Mouse (Mus musculus) MEL (cell line): ENCODE results near the gene Zmiz1. TPM values are rescaled to one million over a fixed set of nuclear protein-coding genes. Genes with fewer than 3 reads are reported as not detected.

Source experiments
- DNase-seq: peaks from one replicate; pipeline ENCODE4 v3.0.0; 2011; ENCODE audit warnings: low read depth, low spot score
- H3K27ac ChIP-seq: 2 replicates; pipeline ENCODE4 v1.5.1; 2012; ENCODE audit warnings: low read depth, mild to moderate bottlenecking, control low read depth, low read length, moderate library complexity; ENCODE audit not compliant: control insufficient read depth
- H3K27me3 ChIP-seq, 2 experiments: fragments of 150-350 bp in 1 of 2; sonication (generic) in 1 of 2; 2 replicates each; pipeline ENCODE4 v1.6.1; 2012; ENCODE audit warnings: low read length in 2 of 2, mild to moderate bottlenecking in 2 of 2, improper control_type of control experiment in 1 of 2, moderate library complexity in 1 of 2; ENCODE audit not compliant: insufficient read depth in 2 of 2, control insufficient read depth in 1 of 2
- H3K36me3 ChIP-seq, 2 experiments: 2 replicates each; pipeline ENCODE4 v1.6.1; 2012 to 2014; ENCODE audit warnings: low read length in 2 of 2, improper control_type of control experiment in 1 of 2, inconsistent platforms in 1 of 2, mild to moderate bottlenecking in 1 of 2; ENCODE audit not compliant: insufficient read depth in 2 of 2, control insufficient read depth in 1 of 2
- H3K4me1 ChIP-seq, 2 experiments: fragments of 150-350 bp in 1 of 2; sonication (generic) in 1 of 2; 2 replicates each; pipeline ENCODE4 v1.6.1; 2012; ENCODE audit warnings: low read length in 2 of 2, improper control_type of control experiment in 1 of 2, mild to moderate bottlenecking in 1 of 2; ENCODE audit not compliant: insufficient read depth in 2 of 2, control insufficient read depth in 1 of 2
- H3K4me3 ChIP-seq, 2 experiments: fragments of 150-350 bp in 1 of 2; sonication (generic) in 1 of 2; 2 replicates each; pipeline ENCODE4 v1.5.1; 2012; ENCODE audit warnings: low read depth in 2 of 2, low read length in 2 of 2, mild to moderate bottlenecking in 2 of 2, moderate library complexity in 2 of 2, control low read depth in 1 of 2, improper control_type of control experiment in 1 of 2; ENCODE audit not compliant: control insufficient read depth in 1 of 2, insufficient read depth in 1 of 2
- H3K79me2 ChIP-seq: 2 replicates; pipeline ENCODE4 v1.6.1; 2012; ENCODE audit warnings: mild to moderate bottlenecking, low read length, moderate library complexity; ENCODE audit not compliant: control insufficient read depth, poor library complexity, insufficient read depth
- H3K9ac ChIP-seq: 2 replicates; pipeline ENCODE4 v1.6.1; 2012; ENCODE audit warnings: low read depth, mild to moderate bottlenecking, control low read depth, low read length, moderate library complexity; ENCODE audit not compliant: control insufficient read depth, poor library complexity, severe bottlenecking
- H3K9me3 ChIP-seq: fragments of 150-350 bp; sonication (generic); replicated peaks from 2 replicates; pipeline ENCODE4 v1.6.1; 2012; ENCODE audit warnings: mild to moderate bottlenecking, low read length, improper control_type of control experiment, moderate library complexity; ENCODE audit not compliant: insufficient read depth
- CHD2 ChIP-seq: IDR thresholded peaks from 2 replicates; pipeline ENCODE4 v1.6.1; 2011; ENCODE audit warnings: low read length, improper control_type of control experiment
- E2F4 ChIP-seq: IDR thresholded peaks from 2 replicates; pipeline ENCODE4 v1.6.1; 2011; ENCODE audit warnings: low read depth, low read length, improper control_type of control experiment, borderline replicate concordance
- ELF1 ChIP-seq: IDR thresholded peaks from 2 replicates; pipeline ENCODE4 v1.6.1; 2014; ENCODE audit warnings: low read depth, mild to moderate bottlenecking, inconsistent platforms, low read length, improper control_type of control experiment, moderate library complexity
- EP300 ChIP-seq, 2 experiments: IDR thresholded peaks; 2 replicates each; pipeline ENCODE4 v1.6.1; 2011; ENCODE audit warnings: improper control_type of control experiment in 2 of 2, low read length in 2 of 2, low read depth in 1 of 2, mild to moderate bottlenecking in 1 of 2
- ETS1 ChIP-seq: IDR thresholded peaks from 2 replicates; pipeline ENCODE4 v1.6.1; 2012; ENCODE audit warnings: low read depth, mild to moderate bottlenecking, inconsistent platforms, low read length, improper control_type of control experiment, moderate library complexity
- GABPA ChIP-seq: IDR thresholded peaks from 2 replicates; pipeline ENCODE4 v1.6.1; 2012; ENCODE audit warnings: low read depth, mild to moderate bottlenecking, inconsistent platforms, low read length, improper control_type of control experiment, moderate library complexity
- GATA1 ChIP-seq: IDR thresholded peaks from 2 replicates; pipeline ENCODE4 v1.6.1; 2011; ENCODE audit warnings: low read depth, low read length, improper control_type of control experiment
- JUND ChIP-seq: IDR thresholded peaks from 2 replicates; pipeline ENCODE4 v1.6.1; 2011; ENCODE audit warnings: low read depth, mild to moderate bottlenecking, improper control_type of control experiment, low read length
- MAFK ChIP-seq: IDR thresholded peaks from 2 replicates; pipeline ENCODE4 v1.6.1; 2011; ENCODE audit warnings: low read depth, mild to moderate bottlenecking, low read length, improper control_type of control experiment, borderline replicate concordance
- MAX ChIP-seq: IDR thresholded peaks from 2 replicates; pipeline ENCODE4 v1.6.1; 2011; ENCODE audit warnings: low read length, improper control_type of control experiment
- MAZ ChIP-seq: IDR thresholded peaks from 2 replicates; pipeline ENCODE4 v1.6.1; 2012; ENCODE audit warnings: low read depth, mild to moderate bottlenecking, inconsistent platforms, low read length, improper control_type of control experiment
- MYC ChIP-seq: IDR thresholded peaks from 2 replicates; pipeline ENCODE4 v1.6.1; 2011; ENCODE audit warnings: low read depth, mild to moderate bottlenecking, low read length, improper control_type of control experiment, moderate library complexity
- POLR2A ChIP-seq, 2 experiments: IDR thresholded peaks; 2 replicates each; pipeline ENCODE4 v1.6.1; 2011 to 2012; ENCODE audit warnings: low read length in 2 of 2, mild to moderate bottlenecking in 2 of 2, control low read depth in 1 of 2, improper control_type of control experiment in 1 of 2, low read depth in 1 of 2, moderate library complexity in 1 of 2; ENCODE audit not compliant: control insufficient read depth in 1 of 2, insufficient read depth in 1 of 2, poor library complexity in 1 of 2
- POLR2AphosphoS2 ChIP-seq: IDR thresholded peaks from 2 replicates; pipeline ENCODE4 v1.6.1; 2011; ENCODE audit warnings: low read length, improper control_type of control experiment
- RAD21 ChIP-seq: IDR thresholded peaks from 2 replicates; pipeline ENCODE4 v1.6.1; 2011; ENCODE audit warnings: mild to moderate bottlenecking, low read depth, low read length, improper control_type of control experiment
- SMC3 ChIP-seq: IDR thresholded peaks from 2 replicates; pipeline ENCODE4 v1.6.1; 2011; ENCODE audit warnings: low read depth, low read length, improper control_type of control experiment
- TAL1 ChIP-seq: IDR thresholded peaks from 2 replicates; pipeline ENCODE4 v1.6.1; 2012; ENCODE audit warnings: mild to moderate bottlenecking, inconsistent platforms, low read length, moderate library complexity, mixed read lengths
- TCF12 ChIP-seq: IDR thresholded peaks from 2 replicates; pipeline ENCODE4 v1.6.1; 2014; ENCODE audit warnings: low read depth, mild to moderate bottlenecking, inconsistent platforms, low read length, improper control_type of control experiment, moderate library complexity
- ZKSCAN1 ChIP-seq: IDR thresholded peaks from 2 replicates; pipeline ENCODE4 v1.6.1; 2012; ENCODE audit warnings: low read depth, mild to moderate bottlenecking, inconsistent platforms, low read length, improper control_type of control experiment, moderate library complexity
- ZMIZ1 ChIP-seq: IDR thresholded peaks from 2 replicates; pipeline ENCODE4 v1.6.1; 2012; ENCODE audit warnings: low read depth, mild to moderate bottlenecking, inconsistent platforms, low read length, improper control_type of control experiment, moderate library complexity
- ZNF384 ChIP-seq: IDR thresholded peaks from 2 replicates; pipeline ENCODE4 v1.6.1; 2012; ENCODE audit warnings: low read depth, mild to moderate bottlenecking, inconsistent platforms, low read length, improper control_type of control experiment
- polyA plus RNA-seq, 2 experiments: library from polyadenylated mRNA; stranded (reverse) in 1 of 2; unstranded in 1 of 2; fragments of >175 nt in 1 of 2; fragments of >200 nt in 1 of 2; gene quantifications; 2 replicates each; pipeline versions ENCODE4 v1.2.1 to v1.2.4; 2012; ENCODE audit warnings: low replicate concordance in 2 of 2, low read depth in 1 of 2; ENCODE audit not compliant: insufficient read length in 2 of 2, insufficient read depth in 1 of 2, missing spikeins in 1 of 2
- total RNA-seq: library from RNA; depleted of rRNA; stranded (reverse); fragments of 300-350 nt; gene quantifications from 2 replicates; pipeline ENCODE4 v1.2.3, GENCODE M21; 2012

Gene Zmiz1
- total and polyA plus RNA-seq, 3 experiments, result 2.7 to 19.9 TPM; not detected in 1

DNA sequence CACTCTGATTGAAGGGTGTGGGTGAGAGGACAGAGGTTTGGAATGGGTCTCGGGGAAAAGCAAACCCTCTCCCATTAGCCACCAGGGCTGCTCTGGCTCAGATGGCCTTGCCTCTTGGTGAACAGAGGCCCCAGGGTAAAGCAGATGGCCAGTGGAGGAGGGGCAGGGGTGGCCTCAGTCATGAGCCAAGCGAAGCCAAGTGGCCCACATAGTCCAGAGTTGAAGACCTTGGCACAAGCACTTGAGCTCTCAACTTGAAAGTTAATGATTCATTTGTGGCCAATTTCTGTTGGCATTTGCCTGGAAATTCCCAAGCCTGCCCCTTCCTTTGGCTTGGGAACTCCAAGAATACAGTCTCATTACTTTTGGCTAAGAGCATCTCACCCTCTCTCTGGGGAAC is 37.1 kb downstream of the Zmiz1 start:
- Histone ChIP-seq H3K4me3 (no peak overlapping the region), H3K27ac (no peak overlapping the region), H3K9me3 (no peaks in the 10 kb centered on the region), H3K4me1 (peaks cover 6 to 28% of the 10 kb centered on the region in 2 experiments), H3K9ac (no peak overlapping the region), H3K36me3 (peaks cover 0 to 12% of the 10 kb centered on the region in 2 experiments; a peak in 3 of 4 replicates), H3K27me3 (no peaks in the 10 kb centered on the region), H3K79me2 (peaks cover 1% of the 10 kb centered on the region; the same call in 1 of the 2 replicates)
- DNase-seq, result no peak
- TF ChIP-seq TCF12 (no peak), MAZ (no peak), GATA1 (no peak), JUND (no peak), CHD2 (no peak), ZKSCAN1 (no peak), EP300 (IDR thresholded peaks at IDR 0.05; ENCODE audit: low read depth in 1 of 2, low read length in 2 of 2) (no peak), MAFK (no peak), MAX (no peak), ZNF384 (no peak), E2F4 (no peak), RAD21 (no peak), GABPA (no peak), POLR2A (IDR thresholded peaks at IDR 0.05; ENCODE audit: control insufficient read depth in 1 of 2, insufficient read depth in 1 of 2, low read depth in 1 of 2, low read length in 2 of 2, poor library complexity in 1 of 2) (no peak), ELF1 (no peak), MYC (no peak), ETS1 (no peak), POLR2AphosphoS2 (no peak)

DNA sequence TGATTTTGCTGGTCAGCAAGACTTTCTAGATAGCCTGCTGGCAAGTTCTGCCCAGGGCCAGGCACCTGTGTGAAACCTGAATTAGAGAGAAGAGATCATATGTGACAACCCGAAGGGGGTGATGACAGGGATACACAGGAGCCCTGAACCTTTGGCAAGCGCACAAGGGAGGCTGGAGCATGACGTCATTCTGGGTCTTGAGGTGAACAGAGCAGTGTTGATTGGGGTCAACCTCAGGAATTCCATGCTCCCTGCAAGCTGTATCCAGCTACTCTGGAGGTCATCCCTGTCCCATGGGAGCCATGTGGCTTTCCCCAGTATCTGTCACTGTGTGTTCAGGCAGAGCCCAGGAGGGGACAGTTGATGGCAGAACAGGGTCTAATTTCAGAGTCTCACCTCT is 38.0 kb downstream of the Zmiz1 start:
- Histone ChIP-seq H3K79me2 (peaks cover 1% of the 10 kb centered on the region; the same call in 1 of the 2 replicates), H3K27ac (no peak overlapping the region), H3K36me3 (peaks cover 0 to 9% of the 10 kb centered on the region in 2 experiments; a peak in 3 of 4 replicates), H3K27me3 (no peaks in the 10 kb centered on the region), H3K9ac (no peak overlapping the region), H3K9me3 (no peaks in the 10 kb centered on the region), H3K4me3 (no peak overlapping the region), H3K4me1 (peaks cover 4 to 22% of the 10 kb centered on the region in 2 experiments)
- no peak for DNase-seq
- TF ChIP-seq POLR2A (IDR thresholded peaks at IDR 0.05; ENCODE audit: control insufficient read depth in 1 of 2, insufficient read depth in 1 of 2, low read depth in 1 of 2, low read length in 2 of 2, poor library complexity in 1 of 2) (no peak), MAFK (no peak), TAL1 (no peak), E2F4 (no peak), GABPA (no peak), SMC3 (no peak), ZMIZ1 (no peak)
